Mouse (Mus musculus): ENCODE results near the gene Gm7168. TPM values are rescaled to one million over a fixed set of nuclear protein-coding genes. Genes with fewer than 3 reads are reported as not detected.
"Not testable (repeated sequence)": the region's sequence is repeated elsewhere in the genome, so short reads cannot be mapped to it uniquely, and the experiment has no call there.

Gm7168 gene
- polyA plus RNA-seq, 2 experiments = not detected

GRCm38 (mm10) chr17:13940487-13940886 lies 7.7 kb upstream of the Gm7168 start:
- no peaks in the 10 kb centered on the region for H3K27me3 ChIP-seq (ENCODE audit: control insufficient read depth, insufficient read depth, low read length)
- ATAC-seq (ENCODE audit: insufficient read depth) (no peak), DNase-seq (ENCODE audit: low read depth in 3 of 3, low spot score in 3 of 3) (no peak)

DNA sequence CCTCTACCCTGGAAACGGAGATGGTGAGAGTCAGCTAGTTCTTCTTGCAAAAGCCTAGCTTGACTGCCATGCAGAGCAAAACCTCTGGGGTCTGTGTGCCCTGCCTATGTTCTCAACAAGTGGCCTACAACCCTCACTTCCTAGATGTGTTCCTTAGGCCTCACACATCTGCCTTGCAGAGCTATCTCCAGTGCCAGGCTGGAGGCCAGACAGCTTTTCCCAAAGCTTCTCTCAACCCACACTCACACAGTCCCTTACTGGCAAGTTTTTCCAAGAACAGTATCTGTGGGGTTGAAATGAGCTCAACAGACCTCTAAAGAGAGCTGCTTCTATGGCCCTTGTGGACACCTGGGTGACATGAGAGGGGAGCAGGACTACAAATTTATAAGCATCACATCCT lies 3.4 kb downstream of the Gm7168 start:
- not testable (repeated sequence) for H3K4me1 ChIP-seq (replicated peaks; ENCODE audit: control insufficient read depth in 2 of 2, insufficient read depth in 2 of 2, low read length in 1 of 2); DNase-seq (ENCODE audit: low read depth in 3 of 3, low spot score in 3 of 3); H3K27ac ChIP-seq; H3K4me2 ChIP-seq (ENCODE audit: low read depth); H3K9ac ChIP-seq (replicated peaks); H3K27me3 ChIP-seq (ENCODE audit: control insufficient read depth, insufficient read depth, low read length); H3K36me3 ChIP-seq (replicated peaks; ENCODE audit: control insufficient read depth, insufficient read depth, low read depth); ATAC-seq (ENCODE audit: insufficient read depth); H3K4me3 ChIP-seq (ENCODE audit: insufficient read depth in 1 of 2, low read depth in 2 of 2, low read length in 2 of 2); H3K9me3 ChIP-seq (ENCODE audit: control insufficient read depth, low read length)
- WGBS (ENCODE audit: insufficient replicate concordance) = 52% methylated on average over 1 of the region's 1 CpGs

More at GRCm38 (mm10) chr17:13940487-13940886, 7.7 kb upstream of the Gm7168 start:
- H3K4me1 ChIP-seq (replicated peaks; ENCODE audit: control insufficient read depth in 2 of 2, insufficient read depth in 2 of 2, low read length in 1 of 2) = no peaks in the 10 kb centered on the region
- H3K9me3 ChIP-seq (ENCODE audit: control insufficient read depth, low read length) = no peaks in the 10 kb centered on the region
- no peak overlapping the region for H3K4me3 ChIP-seq (ENCODE audit: insufficient read depth in 1 of 2, low read depth in 2 of 2, low read length in 2 of 2)
- WGBS (ENCODE audit: insufficient replicate concordance) = 50% methylated on average over 1 of the region's 1 CpGs
- no peak overlapping the region for H3K4me2 ChIP-seq (ENCODE audit: low read depth)
- H3K9ac ChIP-seq (replicated peaks) = no peak overlapping the region
- TF ChIP-seq CTCF (IDR thresholded peaks at IDR 0.05; ENCODE audit: low read depth) (no peak), EP300 (IDR thresholded peaks at IDR 0.05; ENCODE audit: low read depth) (no peak)
- no peaks in the 10 kb centered on the region for H3K36me3 ChIP-seq (replicated peaks; ENCODE audit: control insufficient read depth, insufficient read depth, low read depth)
- H3K27ac ChIP-seq = no peak overlapping the region

DNA sequence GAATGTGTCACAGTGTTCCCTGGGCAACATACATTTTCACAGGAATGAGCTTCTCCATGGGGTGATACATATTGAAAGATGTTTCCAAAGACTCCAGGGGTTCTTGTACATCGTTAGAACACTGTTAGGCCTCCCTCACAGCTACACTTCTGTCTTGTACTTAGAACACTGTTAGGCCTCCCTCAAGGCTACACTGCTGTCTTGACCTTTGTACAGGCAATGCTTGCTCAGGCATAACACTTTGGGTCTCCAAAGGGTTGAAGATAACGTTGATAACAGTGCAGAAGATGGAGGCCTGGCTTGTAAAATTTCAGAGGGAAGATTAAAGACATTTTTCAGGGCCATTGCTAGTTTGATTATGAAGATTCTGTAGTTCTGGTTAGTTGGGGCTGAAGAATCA lies 10.0 kb downstream of the Gm7168 start:
- 27% methylated on average over 1 of the region's 2 CpGs for WGBS (ENCODE audit: insufficient replicate concordance)
- ATAC-seq (ENCODE audit: insufficient read depth) = not testable (repeated sequence)

DNA sequence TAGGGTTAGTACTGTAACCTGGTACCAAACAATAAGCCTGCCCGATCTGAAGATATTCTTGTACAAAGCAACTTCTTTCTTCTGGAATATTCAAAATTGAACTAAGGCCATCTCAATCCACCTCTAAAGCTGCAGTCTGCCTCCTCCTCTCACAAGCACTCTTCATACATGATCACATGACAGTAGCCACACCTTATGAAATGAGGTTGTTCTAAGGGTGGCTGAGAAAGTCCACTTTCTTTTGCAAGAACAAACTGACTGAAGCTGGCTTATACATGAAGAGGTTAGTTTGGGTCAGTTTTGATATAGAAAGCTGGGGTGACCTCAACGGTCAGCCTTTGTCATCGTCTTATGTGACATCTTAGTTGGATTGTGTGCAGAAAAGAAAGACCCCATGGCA lies 14.1 kb downstream of the Gm7168 start:
- not testable (repeated sequence) for ATAC-seq (ENCODE audit: insufficient read depth); DNase-seq (ENCODE audit: low read depth in 3 of 3, low spot score in 3 of 3); H3K4me3 ChIP-seq (ENCODE audit: insufficient read depth in 1 of 2, low read depth in 2 of 2, low read length in 2 of 2); H3K9ac ChIP-seq (replicated peaks); H3K4me1 ChIP-seq (replicated peaks; ENCODE audit: control insufficient read depth in 2 of 2, insufficient read depth in 2 of 2, low read length in 1 of 2); H3K27ac ChIP-seq; H3K4me2 ChIP-seq (ENCODE audit: low read depth); H3K9me3 ChIP-seq (ENCODE audit: control insufficient read depth, low read length); H3K27me3 ChIP-seq (ENCODE audit: control insufficient read depth, insufficient read depth, low read length); H3K36me3 ChIP-seq (replicated peaks; ENCODE audit: control insufficient read depth, insufficient read depth, low read depth)
- 64% methylated on average over 3 of the region's 3 CpGs for WGBS (ENCODE audit: insufficient replicate concordance)

More for the DNA sequence above, 10.0 kb downstream of the Gm7168 start:
- not testable (repeated sequence) for H3K4me1 ChIP-seq (replicated peaks; ENCODE audit: control insufficient read depth in 2 of 2, insufficient read depth in 2 of 2, low read length in 1 of 2); H3K9me3 ChIP-seq (ENCODE audit: control insufficient read depth, low read length); H3K27me3 ChIP-seq (ENCODE audit: control insufficient read depth, insufficient read depth, low read length); H3K4me2 ChIP-seq (ENCODE audit: low read depth); H3K4me3 ChIP-seq (ENCODE audit: insufficient read depth in 1 of 2, low read depth in 2 of 2, low read length in 2 of 2); H3K27ac ChIP-seq; DNase-seq (ENCODE audit: low read depth in 3 of 3, low spot score in 3 of 3); H3K36me3 ChIP-seq (replicated peaks; ENCODE audit: control insufficient read depth, insufficient read depth, low read depth); H3K9ac ChIP-seq (replicated peaks)

DNA sequence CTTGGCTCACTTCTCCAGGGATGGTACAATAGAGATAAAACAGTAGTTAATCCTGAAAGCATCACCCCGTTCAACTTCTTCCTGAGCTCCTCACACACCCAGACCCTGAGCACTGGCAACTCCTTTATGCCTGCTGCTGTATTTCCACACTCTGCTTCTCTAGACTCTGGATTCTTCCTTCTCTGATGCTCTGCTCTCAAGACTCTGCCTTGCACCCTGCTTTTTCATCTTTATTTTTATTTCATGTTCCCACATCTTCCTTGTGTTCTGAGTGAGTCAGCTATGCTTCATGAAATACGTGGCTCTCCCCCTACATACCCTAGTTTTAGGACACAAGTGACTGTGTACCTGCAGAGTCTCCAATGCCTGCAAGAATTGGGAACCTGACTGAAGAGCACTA lies 16.9 kb downstream of the Gm7168 start:
- not testable (repeated sequence) for DNase-seq (ENCODE audit: low read depth in 3 of 3, low spot score in 3 of 3); H3K36me3 ChIP-seq (replicated peaks; ENCODE audit: control insufficient read depth, insufficient read depth, low read depth); H3K4me1 ChIP-seq (replicated peaks; ENCODE audit: control insufficient read depth in 2 of 2, insufficient read depth in 2 of 2, low read length in 1 of 2); H3K9ac ChIP-seq (replicated peaks); H3K9me3 ChIP-seq (ENCODE audit: control insufficient read depth, low read length); H3K4me2 ChIP-seq (ENCODE audit: low read depth); H3K27me3 ChIP-seq (ENCODE audit: control insufficient read depth, insufficient read depth, low read length); H3K4me3 ChIP-seq (ENCODE audit: insufficient read depth in 1 of 2, low read depth in 2 of 2, low read length in 2 of 2); H3K27ac ChIP-seq; ATAC-seq (ENCODE audit: insufficient read depth)
- 50% methylated on average over 1 of the region's 2 CpGs for WGBS (ENCODE audit: insufficient replicate concordance)

- not testable (repeated sequence) for H3K9ac ChIP-seq (replicated peaks); H3K36me3 ChIP-seq (replicated peaks; ENCODE audit: control insufficient read depth, insufficient read depth, low read depth); ATAC-seq (ENCODE audit: insufficient read depth); H3K4me1 ChIP-seq (replicated peaks; ENCODE audit: control insufficient read depth in 2 of 2, insufficient read depth in 2 of 2, low read length in 1 of 2); DNase-seq (ENCODE audit: low read depth in 3 of 3, low spot score in 3 of 3); H3K9me3 ChIP-seq (ENCODE audit: control insufficient read depth, low read length); H3K4me2 ChIP-seq (ENCODE audit: low read depth); H3K4me3 ChIP-seq (ENCODE audit: insufficient read depth in 1 of 2, low read depth in 2 of 2, low read length in 2 of 2); H3K27ac ChIP-seq; H3K27me3 ChIP-seq (ENCODE audit: control insufficient read depth, insufficient read depth, low read length)
- whole genome bisulfite sequencing (ENCODE audit: insufficient replicate concordance) = 33% methylated on average over 1 of the region's 2 CpGs
Observed at GRCm38 (mm10) chr17:13969917-13970316, 21.7 kb downstream of the Gm7168 start.

DNA sequence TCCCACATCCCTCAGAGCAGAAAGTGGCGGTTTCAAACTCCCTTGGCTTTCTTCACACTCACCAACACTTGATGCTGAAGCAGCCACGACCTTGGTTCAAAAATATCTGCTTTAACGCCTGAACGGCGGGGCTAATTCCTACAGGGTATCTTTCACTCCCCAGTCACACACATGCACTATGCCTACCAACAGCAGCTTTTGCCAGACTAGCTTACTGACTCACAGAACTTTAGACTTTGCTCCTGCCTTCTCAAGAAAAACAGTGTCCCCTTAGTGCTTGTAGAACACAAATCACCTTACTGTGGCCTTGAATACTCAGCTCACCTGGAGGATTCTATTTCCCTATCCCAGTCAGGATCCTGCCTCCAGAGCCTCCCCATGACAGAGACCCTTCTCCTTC lies 22.6 kb downstream of the Gm7168 start:
- H3K27ac ChIP-seq; H3K4me3 ChIP-seq (ENCODE audit: insufficient read depth in 1 of 2, low read depth in 2 of 2, low read length in 2 of 2); ATAC-seq (ENCODE audit: insufficient read depth); H3K36me3 ChIP-seq (replicated peaks; ENCODE audit: control insufficient read depth, insufficient read depth, low read depth); DNase-seq (ENCODE audit: low read depth in 3 of 3, low spot score in 3 of 3); H3K9me3 ChIP-seq (ENCODE audit: control insufficient read depth, low read length); H3K4me1 ChIP-seq (replicated peaks; ENCODE audit: control insufficient read depth in 2 of 2, insufficient read depth in 2 of 2, low read length in 1 of 2); H3K4me2 ChIP-seq (ENCODE audit: low read depth); H3K27me3 ChIP-seq (ENCODE audit: control insufficient read depth, insufficient read depth, low read length); H3K9ac ChIP-seq (replicated peaks): not testable (repeated sequence)
- WGBS (ENCODE audit: insufficient replicate concordance) = 59% methylated on average over 5 of the region's 5 CpGs
